Mouse (Mus musculus) midbrain, embryonic 11.5 days (tissue): ENCODE measurements around the gene Trmt2a. TPM values are rescaled to one million over a fixed set of nuclear protein-coding genes. Genes with fewer than 3 reads are reported as not detected.

Experiments
- ATAC-seq: fragments of 200-750 bp; cut with Nextera tagmentation; 2 replicates; pipeline ENCODE4 v1.8.0; 2017; ENCODE audit warnings: moderate TSS enrichment, moderate library complexity; ENCODE audit not compliant: low FRiP score
- DNase-seq: peaks from one replicate; pipeline ENCODE4 v3.0.0; 2015; ENCODE audit warnings: low spot score; ENCODE audit errors: missing footprints
- H3K27ac ChIP-seq: fragments of 300-500 bp; sonication (generic); 2 replicates; pipeline ENCODE4 v1.5.1; 2014; ENCODE audit warnings: low read depth, low read length
- H3K27me3 ChIP-seq: fragments of 300-500 bp; sonication (generic); 2 replicates; pipeline ENCODE4 v1.6.1; 2014; ENCODE audit warnings: mild to moderate bottlenecking, low read length, moderate library complexity, mixed read lengths; ENCODE audit not compliant: control insufficient read depth, insufficient read depth
- H3K36me3 ChIP-seq: fragments of 300-500 bp; sonication (generic); 2 replicates; pipeline ENCODE4 v1.6.1; 2014; ENCODE audit warnings: mild to moderate bottlenecking, low read length, moderate library complexity, mixed read lengths; ENCODE audit not compliant: control insufficient read depth, insufficient read depth
- H3K4me1 ChIP-seq: fragments of 300-500 bp; sonication (generic); 2 replicates; pipeline ENCODE4 v1.6.1; 2014; ENCODE audit warnings: low read length; ENCODE audit not compliant: control insufficient read depth, insufficient read depth
- H3K4me2 ChIP-seq: fragments of 300-500 bp; sonication (generic); 2 replicates; pipeline ENCODE4 v1.6.1; 2014; ENCODE audit warnings: mild to moderate bottlenecking, moderate library complexity
- H3K4me3 ChIP-seq: fragments of 300-500 bp; sonication (generic); 2 replicates; pipeline ENCODE4 v1.5.1; 2014; ENCODE audit warnings: low read depth, low read length
- H3K9ac ChIP-seq: fragments of 300-500 bp; sonication (generic); 2 replicates; pipeline ENCODE4 v1.6.1; 2014; ENCODE audit warnings: low read length
- H3K9me3 ChIP-seq: fragments of 300-500 bp; sonication (generic); 2 replicates; pipeline ENCODE4 v1.6.1; 2016; ENCODE audit warnings: low read length; ENCODE audit not compliant: control insufficient read depth
- WGBS: fragments of 180-500 bp; shearing (Covaris S2); extraction: QIAGEN DNeasy Blood & Tissue Kit; methylation state at CpG from one replicate; pipeline ENCODE4 v1.1.7; 2014; 5-methylcytosine and 5-hydroxymethylcytosine counted together
- polyA plus RNA-seq: library from polyadenylated mRNA; unstranded; fragments of >200 nt; fragmentation: Nextera tagmentation; extraction: Ambion mirVana; gene quantifications from 2 replicates; pipeline ENCODE4 v1.2.1, GENCODE M21; 2014

The Trmt2a gene
- polyA plus RNA-seq: 90.4 and 104 TPM in 2 replicates

- Histone ChIP-seq H3K4me2 (peak within 1 kb of the TSS; percentile 92), H3K9ac (peak within 1 kb of the TSS; percentile 98), H3K4me1 (peaks cover 30% of the 10 kb centered on the region), H3K27me3 (no peaks in the 10 kb centered on the region), H3K9me3 (no peaks in the 10 kb centered on the region), H3K36me3 (peaks cover 38% of the 10 kb centered on the region), H3K4me3 (peak within 1 kb of the TSS; percentile 96), H3K27ac (peak within 1 kb of the TSS; percentile 82)
- under 1% methylated on average over 100 of the region's 102 CpGs for WGBS
- ATAC-seq: peak; percentile 96
- peak; percentile 100 for DNase-seq
Measured at GRCm38 (mm10) chr16:18248433-18249363, at the start of gene Trmt2a, which contains the start of gene Ranbp1. Gene Trmt2a, plus strand, starts transcription at chr16:18248679. Gene Ranbp1, minus strand, starts transcription at chr16:18248732.

GRCm38 (mm10) chr16:18200062-18200461, 48.4 kb upstream of the Trmt2a start:
- ATAC-seq (no peak), DNase-seq (no peak)
- H3K27me3 ChIP-seq: no peaks in the 10 kb centered on the region
- no peaks in the 10 kb centered on the region for H3K9me3 ChIP-seq
- no peaks in the 10 kb centered on the region for H3K36me3 ChIP-seq
- H3K9ac ChIP-seq: no peak overlapping the region
- H3K27ac ChIP-seq: no peak overlapping the region
- peaks cover 6% of the 10 kb centered on the region for H3K4me1 ChIP-seq
- WGBS: 91% methylated on average over 2 of the region's 2 CpGs
- H3K4me2 ChIP-seq: no peak overlapping the region
- H3K4me3 ChIP-seq: no peak overlapping the region

- ATAC-seq: no peak
- Histone ChIP-seq H3K36me3 (no peaks in the 10 kb centered on the region), H3K4me1 (peaks cover 6% of the 10 kb centered on the region), H3K27ac (no peak overlapping the region), H3K9me3 (no peaks in the 10 kb centered on the region), H3K4me3 (no peak overlapping the region), H3K9ac (no peak overlapping the region), H3K4me2 (no peak overlapping the region), H3K27me3 (no peaks in the 10 kb centered on the region)
- DNase-seq: no peak
- WGBS: 62% methylated on average over 1 of the region's 1 CpGs
Measured at GRCm38 (mm10) chr16:18201620-18202019, 46.9 kb upstream of the Trmt2a start.

GRCm38 (mm10) chr16:18202061-18202460, 46.4 kb upstream of the Trmt2a start:
- ATAC-seq (no peak), DNase-seq (no peak)
- Histone ChIP-seq H3K9ac (no peak overlapping the region), H3K9me3 (no peaks in the 10 kb centered on the region), H3K36me3 (no peaks in the 10 kb centered on the region), H3K4me3 (no peak overlapping the region), H3K27me3 (no peaks in the 10 kb centered on the region), H3K4me1 (peaks cover 6% of the 10 kb centered on the region), H3K27ac (no peak overlapping the region), H3K4me2 (no peak overlapping the region)
- 83% methylated on average over 1 of the region's 1 CpGs for WGBS

GRCm38 (mm10) chr16:18203430-18204091, 44.9 kb upstream of the Trmt2a start:
- 74% methylated on average over 7 of the region's 7 CpGs for WGBS

GRCm38 (mm10) chr16:18210701-18211416, 37.6 kb upstream of the Trmt2a start:
- peaks cover 23% of the 10 kb centered on the region for H3K4me1 ChIP-seq
- ATAC-seq: no peak
- WGBS: 33% methylated on average over 8 of the region's 8 CpGs

More at GRCm38 (mm10) chr16:18203430-18204091, 44.9 kb upstream of the Trmt2a start:
- Histone ChIP-seq H3K4me3 (no peak overlapping the region), H3K4me2 (no peak overlapping the region), H3K36me3 (no peaks in the 10 kb centered on the region), H3K9ac (no peak overlapping the region), H3K4me1 (peaks cover 6% of the 10 kb centered on the region), H3K27me3 (no peaks in the 10 kb centered on the region), H3K27ac (no peak overlapping the region), H3K9me3 (no peaks in the 10 kb centered on the region)
- ATAC-seq: 0 out of 2 replicates have a peak, but pooled peaks have one; percentile 6
- DNase-seq: no peak

GRCm38 (mm10) chr16:18211417-18212171, 36.9 kb upstream of the Trmt2a start:
- DNase-seq (peak; percentile 99), ATAC-seq (no peak)
- no peak overlapping the region for H3K4me2 ChIP-seq
- peaks cover 23% of the 10 kb centered on the region for H3K4me1 ChIP-seq
- no peak overlapping the region for H3K9ac ChIP-seq
- H3K4me3 ChIP-seq: no peak overlapping the region
- no peaks in the 10 kb centered on the region for H3K27me3 ChIP-seq
- H3K9me3 ChIP-seq: no peaks in the 10 kb centered on the region
- 52% methylated on average over 10 of the region's 10 CpGs for WGBS
- H3K27ac ChIP-seq: no peak overlapping the region
- no peaks in the 10 kb centered on the region for H3K36me3 ChIP-seq

More at GRCm38 (mm10) chr16:18210701-18211416, 37.6 kb upstream of the Trmt2a start:
- no peaks in the 10 kb centered on the region for H3K27me3 ChIP-seq
- peak; percentile 95 for DNase-seq
- H3K4me2 ChIP-seq: no peak overlapping the region
- H3K9ac ChIP-seq: no peak overlapping the region
- H3K36me3 ChIP-seq: no peaks in the 10 kb centered on the region
- H3K4me3 ChIP-seq: no peak overlapping the region
- no peak overlapping the region for H3K27ac ChIP-seq
- H3K9me3 ChIP-seq: no peaks in the 10 kb centered on the region

- H3K27me3 ChIP-seq: no peaks in the 10 kb centered on the region
- DNase-seq: peak; percentile 99
- H3K4me1 ChIP-seq: peaks cover 23% of the 10 kb centered on the region
- H3K4me3 ChIP-seq: peak overlapping the region; percentile 9
- peak; percentile 95 for ATAC-seq
- 22% methylated on average over 6 of the region's 6 CpGs for WGBS
- no peaks in the 10 kb centered on the region for H3K36me3 ChIP-seq
- H3K27ac ChIP-seq: peak overlapping the region; percentile 83
- peak overlapping the region; percentile 46 for H3K4me2 ChIP-seq
- H3K9me3 ChIP-seq: no peaks in the 10 kb centered on the region
- peak overlapping the region; percentile 49 for H3K9ac ChIP-seq
Measured at GRCm38 (mm10) chr16:18213689-18214088, 34.8 kb upstream of the Trmt2a start.
